Mouse (Mus musculus): Measurements from ENCODE around the gene Atf6.

DNA sequence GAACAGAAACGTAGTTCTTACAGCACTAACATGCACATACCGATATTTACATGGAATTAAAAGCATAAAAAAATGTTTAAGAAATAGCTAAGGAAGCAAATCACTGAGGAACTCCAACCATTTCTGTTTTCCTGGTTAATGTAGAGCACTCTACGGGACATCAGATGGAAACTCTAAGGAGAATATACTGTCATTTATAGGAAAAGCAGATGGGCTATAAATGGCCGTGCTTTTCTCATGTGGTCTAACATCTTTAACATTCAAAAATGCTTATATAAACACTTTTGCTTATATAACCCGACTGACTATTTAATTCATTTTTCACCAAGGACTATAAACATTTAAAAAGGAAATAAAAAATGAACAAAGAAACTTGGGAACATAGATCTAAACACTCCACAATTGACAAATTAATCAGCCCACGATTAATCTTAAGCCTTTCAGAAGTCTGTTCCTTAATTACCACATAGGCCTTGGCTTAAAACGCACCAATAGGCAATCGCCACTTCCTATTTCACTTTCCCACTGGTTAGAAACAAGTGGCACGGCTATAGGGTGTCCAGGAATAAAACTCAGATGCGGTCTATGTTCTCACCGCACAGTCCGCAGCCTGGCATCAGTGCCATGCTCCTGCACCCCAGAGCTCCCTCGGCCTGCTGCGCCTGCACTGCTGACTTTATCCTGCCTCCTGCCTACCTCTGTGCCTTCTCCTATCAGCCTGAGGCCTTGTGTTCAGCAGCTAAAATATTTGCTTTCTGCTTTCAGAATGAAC lies 80.8 kb downstream of the Atf6 start:
- TF ChIP-seq POLR2A (IDR thresholded peaks at IDR 0.05; ENCODE audit: extremely low read depth, insufficient read depth, low read length), result no peak
- no peak for TF ChIP-seq CTCF (IDR thresholded peaks at IDR 0.05; ENCODE audit: low read depth, low read length)

Data from liver, adult 2 months (tissue).